Mouse (Mus musculus) CH12.LX (cell line): ENCODE measurements around the gene Trim12c. TPM values are rescaled to one million over a fixed set of nuclear protein-coding genes. Genes with fewer than 3 reads are reported as not detected.
A peak's percentile ranks its signal among the peaks of the same experiment; 100 is the strongest.

Experiments used
- DNase-seq: peaks from one replicate; pipeline ENCODE4 v3.0.0-alpha.2; 2013; ENCODE audit errors: extremely low read depth
- H3K27ac ChIP-seq: 2 replicates; pipeline ENCODE4 v1.5.1; 2012; ENCODE audit warnings: low read depth, mild to moderate bottlenecking, control low read depth, moderate library complexity; ENCODE audit not compliant: insufficient read depth
- H3K27me3 ChIP-seq: replicated peaks from 2 replicates; pipeline ENCODE3; 2012; ENCODE audit warnings: inconsistent platforms
- H3K36me3 ChIP-seq, 2 experiments: replicated peaks in 1 of 2; 2 replicates each; pipeline versions ENCODE3 to v1.6.1; 2012; ENCODE audit warnings: inconsistent platforms in 1 of 2, low read length in 1 of 2, mild to moderate bottlenecking in 1 of 2, mixed read lengths in 1 of 2, moderate library complexity in 1 of 2; ENCODE audit not compliant: control insufficient read depth in 1 of 2, insufficient read depth in 1 of 2
- H3K4me1 ChIP-seq, 2 experiments: 2 replicates each; pipeline ENCODE4 v1.6.1; 2012; ENCODE audit warnings: inconsistent platforms in 1 of 2, moderate library complexity in 1 of 2; ENCODE audit not compliant: insufficient read depth in 2 of 2, control insufficient read depth in 1 of 2
- H3K4me2 ChIP-seq: 2 replicates; pipeline ENCODE4 v1.6.1; 2012; ENCODE audit warnings: low read depth, mild to moderate bottlenecking, control low read depth; ENCODE audit not compliant: poor library complexity, insufficient read depth, severe bottlenecking
- H3K4me3 ChIP-seq, 3 experiments: fragments of 150-350 bp in 1 of 3; sonication (generic) in 1 of 3; replicated peaks in 1 of 3; 2 replicates each; pipeline versions ENCODE3 to v1.5.1; 2011 to 2012; ENCODE audit warnings: low read depth in 2 of 3, low read length in 2 of 3, mild to moderate bottlenecking in 2 of 3, moderate library complexity in 2 of 3, control low read depth in 1 of 3, improper control_type of control experiment in 1 of 3, inconsistent platforms in 1 of 3, mixed read lengths in 1 of 3; ENCODE audit not compliant: poor library complexity in 1 of 3
- H3K79me2 ChIP-seq: replicated peaks from 2 replicates; pipeline ENCODE4 v1.6.1; 2012; ENCODE audit warnings: mild to moderate bottlenecking, moderate library complexity; ENCODE audit not compliant: control insufficient read depth, poor library complexity, insufficient read depth, severe bottlenecking; ENCODE audit errors: extremely low read depth
- H3K9ac ChIP-seq: 2 replicates; pipeline ENCODE4 v1.6.1; 2012; ENCODE audit warnings: low read depth, mild to moderate bottlenecking, control low read depth, moderate library complexity; ENCODE audit not compliant: insufficient read depth
- H3K9me3 ChIP-seq: replicated peaks from 2 replicates; pipeline ENCODE3; 2012; ENCODE audit warnings: low read length, inconsistent platforms, mixed read lengths
- BHLHE40 ChIP-seq: IDR thresholded peaks from 2 replicates; pipeline ENCODE4 v1.6.1; 2011; ENCODE audit warnings: mild to moderate bottlenecking, low read depth, low read length, improper control_type of control experiment
- CHD1 ChIP-seq: IDR thresholded peaks from 2 replicates; pipeline ENCODE4 v1.6.1; 2012; ENCODE audit warnings: low read depth, low read length, improper control_type of control experiment, inconsistent platforms
- CHD2 ChIP-seq: IDR thresholded peaks from 2 replicates; pipeline ENCODE4 v1.6.1; 2011; ENCODE audit warnings: low read length, improper control_type of control experiment
- CTCF ChIP-seq, 2 experiments: IDR thresholded peaks in 1 of 2; conservative IDR thresholded peaks in 1 of 2; 2 replicates each; pipeline ENCODE4 v1.5.1; 2011 to 2012; ENCODE audit warnings: low read depth in 2 of 2, low read length in 2 of 2, improper control_type of control experiment in 1 of 2, inconsistent platforms in 1 of 2, mild to moderate bottlenecking in 1 of 2, moderate library complexity in 1 of 2
- E2F4 ChIP-seq: IDR thresholded peaks from 2 replicates; pipeline ENCODE4 v1.6.1; 2011; ENCODE audit warnings: low read depth, low read length, improper control_type of control experiment; ENCODE audit not compliant: insufficient replicate concordance
- ELF1 ChIP-seq: IDR thresholded peaks from 2 replicates; pipeline ENCODE4 v1.6.1; 2014; ENCODE audit warnings: low read depth, mild to moderate bottlenecking, inconsistent platforms, low read length, improper control_type of control experiment
- EP300 ChIP-seq: IDR thresholded peaks from 2 replicates; pipeline ENCODE4 v1.6.1; 2011; ENCODE audit warnings: low read length, improper control_type of control experiment
- ETS1 ChIP-seq: conservative IDR thresholded peaks from 2 replicates; pipeline ENCODE4 v1.6.1; 2012; ENCODE audit warnings: low read depth, mild to moderate bottlenecking, inconsistent platforms, low read length, improper control_type of control experiment, moderate library complexity
- GABPA ChIP-seq: IDR thresholded peaks from 2 replicates; pipeline ENCODE4 v1.6.1; 2012; ENCODE audit warnings: low read depth, low read length, improper control_type of control experiment, inconsistent platforms; ENCODE audit not compliant: insufficient replicate concordance
- HCFC1 ChIP-seq: IDR thresholded peaks from 2 replicates; pipeline ENCODE4 v1.6.1; 2012; ENCODE audit warnings: low read depth, mild to moderate bottlenecking, inconsistent platforms, low read length, improper control_type of control experiment
- IRF4 ChIP-seq: IDR thresholded peaks from 2 replicates; pipeline ENCODE4 v1.6.1; 2014; ENCODE audit warnings: low read depth, mild to moderate bottlenecking, inconsistent platforms, low read length, improper control_type of control experiment
- JUN ChIP-seq: IDR thresholded peaks from 2 replicates; pipeline ENCODE4 v1.6.1; 2011; ENCODE audit warnings: low read depth, mild to moderate bottlenecking, low read length, improper control_type of control experiment, moderate library complexity; ENCODE audit not compliant: insufficient read depth
- JUND ChIP-seq: conservative IDR thresholded peaks from 2 replicates; pipeline ENCODE4 v1.6.1; 2011; ENCODE audit warnings: low read depth, low read length, improper control_type of control experiment
- KAT2A ChIP-seq: IDR thresholded peaks from 2 replicates; pipeline ENCODE4 v1.6.1; 2012; ENCODE audit warnings: low read length, improper control_type of control experiment, inconsistent platforms; ENCODE audit not compliant: insufficient replicate concordance
- MAFK ChIP-seq: IDR thresholded peaks from 2 replicates; pipeline ENCODE4 v1.6.1; 2011; ENCODE audit warnings: low read length, improper control_type of control experiment; ENCODE audit not compliant: insufficient replicate concordance
- MAX ChIP-seq: IDR thresholded peaks from 2 replicates; pipeline ENCODE4 v1.6.1; 2011; ENCODE audit warnings: low read length, improper control_type of control experiment
- MAZ ChIP-seq: IDR thresholded peaks from 2 replicates; pipeline ENCODE4 v1.6.1; 2012; ENCODE audit warnings: low read depth, mild to moderate bottlenecking, inconsistent platforms, low read length, improper control_type of control experiment, moderate library complexity
- MEF2A ChIP-seq: IDR thresholded peaks from 2 replicates; pipeline ENCODE4 v1.6.1; 2014; ENCODE audit warnings: low read depth, mild to moderate bottlenecking, inconsistent platforms, low read length, improper control_type of control experiment, borderline replicate concordance
- MXI1 ChIP-seq: IDR thresholded peaks from 2 replicates; pipeline ENCODE4 v1.6.1; 2011; ENCODE audit warnings: mild to moderate bottlenecking, low read depth, low read length, improper control_type of control experiment
- MYC ChIP-seq: IDR thresholded peaks from 2 replicates; pipeline ENCODE4 v1.6.1; 2011; ENCODE audit warnings: low read depth, mild to moderate bottlenecking, improper control_type of control experiment, low read length
- NELFE ChIP-seq: IDR thresholded peaks from 2 replicates; pipeline ENCODE4 v1.6.1; 2011; ENCODE audit warnings: low read depth, low read length, improper control_type of control experiment
- NRF1 ChIP-seq: IDR thresholded peaks from 2 replicates; pipeline ENCODE4 v1.6.1; 2014; ENCODE audit warnings: low read depth, mild to moderate bottlenecking, inconsistent platforms, low read length, improper control_type of control experiment, moderate library complexity
- PAX5 ChIP-seq: IDR thresholded peaks from 2 replicates; pipeline ENCODE4 v1.6.1; 2012; ENCODE audit warnings: low read length, inconsistent platforms, mixed read lengths
- POLR2A ChIP-seq: IDR thresholded peaks from 2 replicates; pipeline ENCODE4 v1.6.1; 2011; ENCODE audit warnings: low read depth, mild to moderate bottlenecking, improper control_type of control experiment, low read length
- POLR2AphosphoS2 ChIP-seq: IDR thresholded peaks from 2 replicates; pipeline ENCODE4 v1.6.1; 2011; ENCODE audit warnings: low read depth, low read length, improper control_type of control experiment
- RAD21 ChIP-seq: IDR thresholded peaks from 2 replicates; pipeline ENCODE4 v1.6.1; 2011; ENCODE audit warnings: low read depth, mild to moderate bottlenecking, low read length, improper control_type of control experiment, moderate library complexity
- RCOR1 ChIP-seq: conservative IDR thresholded peaks from 2 replicates; pipeline ENCODE4 v1.6.1; 2012; ENCODE audit warnings: low read depth, mild to moderate bottlenecking, inconsistent platforms, low read length, improper control_type of control experiment
- SIN3A ChIP-seq: IDR thresholded peaks from 2 replicates; pipeline ENCODE4 v1.6.1; 2012; ENCODE audit warnings: low read length, improper control_type of control experiment, inconsistent platforms
- SMC3 ChIP-seq: IDR thresholded peaks from 2 replicates; pipeline ENCODE4 v1.6.1; 2011; ENCODE audit warnings: low read depth, low read length, improper control_type of control experiment
- TBP ChIP-seq: conservative IDR thresholded peaks from 2 replicates; pipeline ENCODE4 v1.6.1; 2011; ENCODE audit warnings: low read depth, low read length, improper control_type of control experiment
- TCF12 ChIP-seq: IDR thresholded peaks from 2 replicates; pipeline ENCODE4 v1.6.1; 2014; ENCODE audit warnings: low read depth, mild to moderate bottlenecking, inconsistent platforms, low read length, improper control_type of control experiment
- UBTF ChIP-seq: IDR thresholded peaks from 2 replicates; pipeline ENCODE4 v1.6.1; 2012; ENCODE audit warnings: low read depth, mild to moderate bottlenecking, inconsistent platforms, low read length, improper control_type of control experiment, moderate library complexity
- USF1 ChIP-seq: IDR thresholded peaks from 2 replicates; pipeline ENCODE4 v1.6.1; 2014; ENCODE audit warnings: low read depth, mild to moderate bottlenecking, inconsistent platforms, low read length, improper control_type of control experiment
- USF2 ChIP-seq: conservative IDR thresholded peaks from 2 replicates; pipeline ENCODE4 v1.6.1; 2011; ENCODE audit warnings: low read depth, low read length, improper control_type of control experiment
- ZKSCAN1 ChIP-seq: IDR thresholded peaks from 2 replicates; pipeline ENCODE4 v1.6.1; 2012; ENCODE audit warnings: low read depth, inconsistent platforms, low read length, improper control_type of control experiment, borderline replicate concordance
- ZMIZ1 ChIP-seq: IDR thresholded peaks from 2 replicates; pipeline ENCODE4 v1.6.1; 2012; ENCODE audit warnings: low read depth, mild to moderate bottlenecking, inconsistent platforms, low read length, improper control_type of control experiment
- ZNF384 ChIP-seq: IDR thresholded peaks from 2 replicates; pipeline ENCODE4 v1.6.1; 2012; ENCODE audit warnings: low read depth, low read length, improper control_type of control experiment, inconsistent platforms
- dilution Hi-C: fragments of 300-500 bp; cut with MboI; formaldehyde crosslinking; loops from 2 replicates; pipeline ENCODE4 v1.14.3; 2020; ENCODE audit warnings: low sequenced_read_pairs; ENCODE audit not compliant: extremely low pct_unique_long_range_greater_than_20kb, extremely low pct_ligation_motif_present
- in situ Hi-C: fragments of 300-500 bp; cut with MboI; formaldehyde crosslinking; loops from 3 replicates; pipeline ENCODE4 v1.14.3; 2019; ENCODE audit warnings: low sequenced_read_pairs, low pct_ligation_motif_present, low pct_unique_long_range_greater_than_20kb, mixed read lengths
- polyA plus RNA-seq: library from polyadenylated mRNA; unstranded; fragments of >175 nt; gene quantifications from 2 replicates; pipeline ENCODE4 v1.2.1, GENCODE M21; 2012; ENCODE audit warnings: low read depth; ENCODE audit not compliant: insufficient read length
- total RNA-seq, 2 experiments: library from RNA; depleted of rRNA; stranded (reverse); fragments of 300-350 nt in 1 of 2; fragments of >200 nt in 1 of 2; gene quantifications; 2 replicates each; pipeline ENCODE4 v1.2.3; 2012 to 2014

Gene Trim12c
- total RNA-seq (2012; rRNA removed) = 8.1 and 9.9 TPM in 2 replicates
- 17.7 and 19.1 TPM in 2 replicates for total RNA-seq (2014; rRNA removed)
- polyA plus RNA-seq = 16.7 and 17.7 TPM in 2 replicates

- in situ Hi-C loops (loop anchor here (25.0 kb wide), 1 partner anchor 234 kb away; the partner anchor contains the start of genes Olfr653 and Olfr654), dilution Hi-C loops (no loop called here)
- H3K27ac ChIP-seq = peak within 1 kb of the TSS; percentile 60
- H3K4me3 ChIP-seq = peak within 1 kb of the TSS; percentile 69 to 97 (median 90)
- peak within 1 kb of the TSS; percentile 84 for H3K4me2 ChIP-seq
- peak; percentile 93 for DNase-seq
- no peaks in the 10 kb centered on the region for H3K27me3 ChIP-seq
- H3K79me2 ChIP-seq = 0 out of 2 replicates have a peak, but pooled peaks cover 10% of the 10 kb centered on the region
- no peaks in the 10 kb centered on the region for H3K9me3 ChIP-seq
- peak within 1 kb of the TSS; percentile 59 for H3K9ac ChIP-seq
- peaks cover 6 to 18% of the 10 kb centered on the region in 2 experiments; a peak in 3 of 4 replicates for H3K4me1 ChIP-seq
- H3K36me3 ChIP-seq = peaks cover 0 to 3% of the 10 kb centered on the region in 2 experiments
- TF ChIP-seq TBP (peak; percentile 81; the same call in 1 of the 2 replicates), MEF2A (no peak), BHLHE40 (peak; percentile 68), POLR2A (peak; percentile 83), MAX (no peak), ETS1 (peak; percentile 76), NELFE (peak; percentile 84), TCF12 (peak; percentile 59), MAFK (no peak), NRF1 (no peak), E2F4 (no peak), GABPA (no peak), JUND (no peak), POLR2AphosphoS2 (peak; percentile 76; the same call in 1 of the 2 replicates), RAD21 (no peak; the same call in 1 of the 2 replicates), EP300 (peak; percentile 28; the same call in 1 of the 2 replicates), USF2 (no peak), IRF4 (peak; percentile 81), ELF1 (peak; percentile 62), ZKSCAN1 (no peak), PAX5 (no peak), ZMIZ1 (peak; percentile 68; the same call in 1 of the 2 replicates), CHD1 (no peak), CTCF (conservative IDR thresholded peaks at IDR 0.05 in 1 of 2, IDR thresholded peaks at IDR 0.05 in 1 of 2; ENCODE audit: low read depth in 2 of 2, low read length in 2 of 2) (no peak), USF1 (no peak), CHD2 (peak; percentile 82; the same call in 1 of the 2 replicates), JUN (no peak), ZNF384 (no peak), HCFC1 (peak; percentile 37; the same call in 1 of the 2 replicates), UBTF (no peak), MAZ (0 out of 2 replicates have a peak, but pooled peaks have one; percentile 46), KAT2A (no peak), MXI1 (peak; percentile 16; the same call in 1 of the 2 replicates), SIN3A (peak; percentile 77; the same call in 1 of the 2 replicates), RCOR1 (no peak), MYC (no peak), SMC3 (peak; percentile 8; the same call in 1 of the 2 replicates)
Observed at GRCm38 (mm10) chr7:104352717-104353599, at the start of gene Trim12c. TSS of gene Trim12c (minus strand) at chr7:104353362.
